Mouse (Mus musculus) CH12.LX (cell line): ENCODE measurements around the gene Mcrs1.

Experiments
- CTCF ChIP-seq, 2 experiments: IDR thresholded peaks in 1 of 2; conservative IDR thresholded peaks in 1 of 2; 2 replicates each; pipeline ENCODE4 v1.5.1; 2011 to 2012; ENCODE audit warnings: low read depth in 2 of 2, low read length in 2 of 2, improper control_type of control experiment in 1 of 2, inconsistent platforms in 1 of 2, mild to moderate bottlenecking in 1 of 2, moderate library complexity in 1 of 2
- E2F4 ChIP-seq: IDR thresholded peaks from 2 replicates; pipeline ENCODE4 v1.6.1; 2011; ENCODE audit warnings: low read depth, low read length, improper control_type of control experiment; ENCODE audit not compliant: insufficient replicate concordance
- HCFC1 ChIP-seq: IDR thresholded peaks from 2 replicates; pipeline ENCODE4 v1.6.1; 2012; ENCODE audit warnings: low read depth, mild to moderate bottlenecking, inconsistent platforms, low read length, improper control_type of control experiment
- MEF2A ChIP-seq: IDR thresholded peaks from 2 replicates; pipeline ENCODE4 v1.6.1; 2014; ENCODE audit warnings: low read depth, mild to moderate bottlenecking, inconsistent platforms, low read length, improper control_type of control experiment, borderline replicate concordance
- NELFE ChIP-seq: IDR thresholded peaks from 2 replicates; pipeline ENCODE4 v1.6.1; 2011; ENCODE audit warnings: low read depth, low read length, improper control_type of control experiment
- POLR2A ChIP-seq: IDR thresholded peaks from 2 replicates; pipeline ENCODE4 v1.6.1; 2011; ENCODE audit warnings: low read depth, mild to moderate bottlenecking, improper control_type of control experiment, low read length
- SIN3A ChIP-seq: IDR thresholded peaks from 2 replicates; pipeline ENCODE4 v1.6.1; 2012; ENCODE audit warnings: low read length, improper control_type of control experiment, inconsistent platforms
- SMC3 ChIP-seq: IDR thresholded peaks from 2 replicates; pipeline ENCODE4 v1.6.1; 2011; ENCODE audit warnings: low read depth, low read length, improper control_type of control experiment
- ZC3H11A ChIP-seq: IDR thresholded peaks from 2 replicates; pipeline ENCODE4 v1.6.1; 2012; ENCODE audit warnings: low read depth, mild to moderate bottlenecking, inconsistent platforms, low read length, improper control_type of control experiment
- ZNF384 ChIP-seq: IDR thresholded peaks from 2 replicates; pipeline ENCODE4 v1.6.1; 2012; ENCODE audit warnings: low read depth, low read length, improper control_type of control experiment, inconsistent platforms

DNA sequence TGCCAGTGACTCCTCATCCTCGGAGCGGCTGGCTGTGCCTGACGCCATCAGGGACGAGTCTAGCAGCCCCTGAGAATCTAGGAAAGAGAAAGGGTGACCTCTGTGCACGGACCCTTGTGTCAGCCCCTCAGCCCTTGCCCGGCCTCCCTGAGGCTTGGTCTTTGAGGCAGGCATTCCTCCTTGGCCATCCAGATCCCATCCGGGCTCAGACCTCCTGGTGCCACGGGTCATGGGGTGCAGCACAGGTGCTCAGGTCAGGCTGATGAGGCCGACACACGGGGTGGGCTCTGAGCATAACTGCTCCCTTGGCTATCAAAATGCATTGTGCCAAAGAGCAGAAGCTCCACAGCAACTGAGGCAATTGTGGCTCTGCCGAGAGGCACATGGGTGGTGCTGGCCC lies 1.8 kb downstream of the Mcrs1 start:
- TF ChIP-seq E2F4 (no peak), HCFC1 (no peak), CTCF (conservative IDR thresholded peaks at IDR 0.05 in 1 of 2, IDR thresholded peaks at IDR 0.05 in 1 of 2; ENCODE audit: low read depth in 2 of 2, low read length in 2 of 2) (no peak), SMC3 (no peak), POLR2A (no peak), SIN3A (no peak), MEF2A (no peak), ZNF384 (no peak), ZC3H11A (no peak), NELFE (no peak)
